Mouse (Mus musculus): ENCODE data around the gene Dapk3. TPM values are rescaled to one million over a fixed set of nuclear protein-coding genes. Genes with fewer than 3 reads are reported as not detected.

Dapk3 gene
- polyA plus RNA-seq, 1 experiment, result 72.8 TPM

DNA sequence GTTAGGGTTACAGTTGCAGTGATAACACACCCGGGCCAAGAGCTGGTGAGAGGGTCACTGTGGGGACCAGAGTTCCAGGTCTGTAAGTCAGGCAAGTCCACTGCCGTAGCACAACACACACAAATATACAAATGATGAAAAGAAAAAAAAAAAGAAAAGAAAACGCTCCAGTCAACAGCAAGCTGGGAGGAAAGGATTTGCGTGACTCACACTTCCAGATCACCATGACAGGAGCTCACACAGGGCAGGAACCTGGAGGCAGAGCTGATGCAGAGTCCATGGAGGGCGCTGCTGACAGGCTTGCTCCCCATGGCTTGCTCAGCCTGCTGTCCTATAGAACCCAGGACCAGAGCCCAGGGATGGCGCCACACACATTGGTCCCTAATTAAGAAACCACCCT, 51.4 kb downstream of the Dapk3 start:
- Histone ChIP-seq H3K79me2 (ENCODE audit: control insufficient read depth, insufficient read depth) (no peaks in the 10 kb centered on the region), H3K27me3 (ENCODE audit: control insufficient read depth, insufficient read depth, insufficient read length) (no peaks in the 10 kb centered on the region), H3ac (ENCODE audit: control insufficient read depth, insufficient read length, low read depth) (no peak overlapping the region), H3K36me3 (ENCODE audit: control insufficient read depth, insufficient read depth) (no peaks in the 10 kb centered on the region), H3K79me3 (ENCODE audit: low read depth) (no peaks in the 10 kb centered on the region), H3K4me3 (ENCODE audit: insufficient read depth, poor library complexity, severe bottlenecking) (no peak overlapping the region)
- TF ChIP-seq CTCF (IDR thresholded peaks at IDR 0.05; ENCODE audit: control insufficient read depth, insufficient read depth, insufficient read length) (no peak), FOSL1 (IDR thresholded peaks at IDR 0.05; ENCODE audit: insufficient read depth, low read length, poor library complexity, severe bottlenecking) (no peak), CEBPB (IDR thresholded peaks at IDR 0.05; ENCODE audit: low read depth) (no peak), USF1 (IDR thresholded peaks at IDR 0.05; ENCODE audit: low read depth) (no peak), MYOG (IDR thresholded peaks at IDR 0.05; ENCODE audit: control insufficient read depth, extremely low read depth, insufficient read length) (no peak), MAX (IDR thresholded peaks at IDR 0.05) (no peak), MYOD1 (IDR thresholded peaks at IDR 0.05; ENCODE audit: control insufficient read depth, insufficient read length, low read depth) (no peak)

- Histone ChIP-seq H3K36me3 (ENCODE audit: control insufficient read depth, insufficient read depth) (no peaks in the 10 kb centered on the region), H3K27me3 (ENCODE audit: control insufficient read depth, insufficient read depth, insufficient read length) (peaks cover 2% of the 10 kb centered on the region), H3K79me3 (ENCODE audit: low read depth) (no peaks in the 10 kb centered on the region), H3K79me2 (ENCODE audit: control insufficient read depth, insufficient read depth) (no peaks in the 10 kb centered on the region), H3ac (ENCODE audit: control insufficient read depth, insufficient read length, low read depth) (no peak overlapping the region), H3K4me3 (ENCODE audit: insufficient read depth, poor library complexity, severe bottlenecking) (no peak overlapping the region)
- no peak for TF ChIP-seq MAX (IDR thresholded peaks at IDR 0.05)
- no peak for TF ChIP-seq USF1 (IDR thresholded peaks at IDR 0.05; ENCODE audit: low read depth)
- no peak for TF ChIP-seq FOSL1 (IDR thresholded peaks at IDR 0.05; ENCODE audit: insufficient read depth, low read length, poor library complexity, severe bottlenecking)
- no peak for TF ChIP-seq MYOG (IDR thresholded peaks at IDR 0.05; ENCODE audit: control insufficient read depth, extremely low read depth, insufficient read length)
- no peak for TF ChIP-seq CEBPB (IDR thresholded peaks at IDR 0.05; ENCODE audit: low read depth)
- no peak for TF ChIP-seq MYOD1 (IDR thresholded peaks at IDR 0.05; ENCODE audit: control insufficient read depth, insufficient read length, low read depth)
- TF ChIP-seq CTCF (IDR thresholded peaks at IDR 0.05; ENCODE audit: control insufficient read depth, insufficient read depth, insufficient read length), result no peak
Observed at GRCm38 (mm10) chr10:81236471-81237268, 53.9 kb downstream of the Dapk3 start.

- H3K27me3 ChIP-seq (ENCODE audit: control insufficient read depth, insufficient read depth, insufficient read length), result peaks cover 20% of the 10 kb centered on the region
Observed at GRCm38 (mm10) chr10:81238618-81239017, 55.8 kb downstream of the Dapk3 start.

GRCm38 (mm10) chr10:81240876-81241275, 58.1 kb downstream of the Dapk3 start:
- Histone ChIP-seq H3K27me3 (ENCODE audit: control insufficient read depth, insufficient read depth, insufficient read length) (peaks cover 28% of the 10 kb centered on the region), H3K79me3 (ENCODE audit: low read depth) (no peaks in the 10 kb centered on the region), H3ac (ENCODE audit: control insufficient read depth, insufficient read length, low read depth) (no peak overlapping the region), H3K36me3 (ENCODE audit: control insufficient read depth, insufficient read depth) (no peaks in the 10 kb centered on the region), H3K4me3 (ENCODE audit: insufficient read depth, poor library complexity, severe bottlenecking) (no peak overlapping the region), H3K79me2 (ENCODE audit: control insufficient read depth, insufficient read depth) (no peaks in the 10 kb centered on the region)
- TF ChIP-seq USF1 (IDR thresholded peaks at IDR 0.05; ENCODE audit: low read depth) (no peak), CTCF (IDR thresholded peaks at IDR 0.05; ENCODE audit: control insufficient read depth, insufficient read depth, insufficient read length) (peak; percentile 54), FOSL1 (IDR thresholded peaks at IDR 0.05; ENCODE audit: insufficient read depth, low read length, poor library complexity, severe bottlenecking) (no peak)

More at GRCm38 (mm10) chr10:81238618-81239017, 55.8 kb downstream of the Dapk3 start:
- Histone ChIP-seq H3ac (ENCODE audit: control insufficient read depth, insufficient read length, low read depth) (no peak overlapping the region), H3K36me3 (ENCODE audit: control insufficient read depth, insufficient read depth) (no peaks in the 10 kb centered on the region), H3K79me3 (ENCODE audit: low read depth) (no peaks in the 10 kb centered on the region), H3K79me2 (ENCODE audit: control insufficient read depth, insufficient read depth) (no peaks in the 10 kb centered on the region), H3K4me3 (ENCODE audit: insufficient read depth, poor library complexity, severe bottlenecking) (no peak overlapping the region)
- TF ChIP-seq MYOG (IDR thresholded peaks at IDR 0.05; ENCODE audit: control insufficient read depth, extremely low read depth, insufficient read length), result no peak
- no peak for TF ChIP-seq MYOD1 (IDR thresholded peaks at IDR 0.05; ENCODE audit: control insufficient read depth, insufficient read length, low read depth)
- no peak for TF ChIP-seq FOSL1 (IDR thresholded peaks at IDR 0.05; ENCODE audit: insufficient read depth, low read length, poor library complexity, severe bottlenecking)
- no peak for TF ChIP-seq CTCF (IDR thresholded peaks at IDR 0.05; ENCODE audit: control insufficient read depth, insufficient read depth, insufficient read length)
- TF ChIP-seq MAX (IDR thresholded peaks at IDR 0.05), result no peak

DNA sequence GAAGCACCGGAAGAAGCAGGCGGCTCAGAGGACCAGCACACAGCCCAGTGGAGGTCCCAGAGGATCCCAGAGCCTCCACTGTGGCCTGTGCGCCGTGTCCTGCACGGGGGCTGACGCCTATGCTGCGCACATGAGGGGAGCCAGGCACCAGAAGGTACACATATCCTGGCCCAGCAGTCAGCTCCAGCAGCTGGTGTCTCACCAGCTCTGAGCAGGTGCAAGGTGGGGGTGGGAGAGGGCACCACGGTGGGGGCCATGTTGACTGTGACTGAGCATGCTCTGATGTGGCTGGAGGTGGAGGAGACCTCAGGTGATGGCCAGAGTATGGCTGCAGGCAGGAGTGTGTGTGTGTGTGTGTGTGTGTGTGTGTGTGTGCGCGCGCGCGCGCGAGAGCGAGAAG, 59.2 kb downstream of the Dapk3 start:
- H3K27me3 ChIP-seq (ENCODE audit: control insufficient read depth, insufficient read depth, insufficient read length), result peaks cover 31% of the 10 kb centered on the region
- H3K36me3 ChIP-seq (ENCODE audit: control insufficient read depth, insufficient read depth), result no peaks in the 10 kb centered on the region
- TF ChIP-seq USF1 (IDR thresholded peaks at IDR 0.05; ENCODE audit: low read depth), result no peak
- no peak for TF ChIP-seq CTCF (IDR thresholded peaks at IDR 0.05; ENCODE audit: control insufficient read depth, insufficient read depth, insufficient read length)
- TF ChIP-seq FOSL1 (IDR thresholded peaks at IDR 0.05; ENCODE audit: insufficient read depth, low read length, poor library complexity, severe bottlenecking), result no peak
- TF ChIP-seq MYOG (IDR thresholded peaks at IDR 0.05; ENCODE audit: control insufficient read depth, extremely low read depth, insufficient read length), result no peak
- H3K79me2 ChIP-seq (ENCODE audit: control insufficient read depth, insufficient read depth), result no peaks in the 10 kb centered on the region
- no peak overlapping the region for H3K4me3 ChIP-seq (ENCODE audit: insufficient read depth, poor library complexity, severe bottlenecking)
- no peaks in the 10 kb centered on the region for H3K79me3 ChIP-seq (ENCODE audit: low read depth)
- no peak overlapping the region for H3ac ChIP-seq (ENCODE audit: control insufficient read depth, insufficient read length, low read depth)

Other genes starting within 250 kb of the Dapk3 start
- 0.25 TPM for gene Gng7, start 168.1 kb upstream of the Dapk3 start, polyA plus RNA-seq (2012; fragmentation: generic; extraction: Trizol)
- 0.28 TPM for gene Diras1, start 157.3 kb upstream of the Dapk3 start, polyA plus RNA-seq (2012; fragmentation: generic; extraction: Trizol)
- 11.6 TPM for gene Slc39a3, start 145.6 kb upstream of the Dapk3 start, polyA plus RNA-seq (2012; fragmentation: generic; extraction: Trizol)
- gene Sgta, start 122.8 kb upstream of the Dapk3 start, polyA plus RNA-seq (2012; fragmentation: generic; extraction: Trizol), result 154 TPM
- gene Thop1, start 113.0 kb upstream of the Dapk3 start, polyA plus RNA-seq (2012; fragmentation: generic; extraction: Trizol), result 67.3 TPM
- gene Creb3l3, start 84.1 kb upstream of the Dapk3 start, polyA plus RNA-seq (2012; fragmentation: generic; extraction: Trizol), result 0.06 TPM
- gene Map2k2, start 77.1 kb upstream of the Dapk3 start, polyA plus RNA-seq (2012; fragmentation: generic; extraction: Trizol), result 92.2 TPM
- gene Zbtb7a, start 47.8 kb upstream of the Dapk3 start, polyA plus RNA-seq (2012; fragmentation: generic; extraction: Trizol), result 19.9 TPM
- 31.6 TPM for gene Pias4, start 15.1 kb upstream of the Dapk3 start, polyA plus RNA-seq (2012; fragmentation: generic; extraction: Trizol)
- gene Eef2, start 6.4 kb upstream of the Dapk3 start, polyA plus RNA-seq (2012; fragmentation: generic; extraction: Trizol), result 2,537 TPM
- 0.07 TPM for gene 4930442H23Rik, start 844 bp downstream of the Dapk3 start, polyA plus RNA-seq (2012; fragmentation: generic; extraction: Trizol)
- 0.18 TPM for gene Nmrk2, start 19.0 kb downstream of the Dapk3 start, polyA plus RNA-seq (2012; fragmentation: generic; extraction: Trizol)
- gene Atcay, start 47.8 kb downstream of the Dapk3 start, polyA plus RNA-seq (2012; fragmentation: generic; extraction: Trizol), result 0.26 TPM
- 0.19 TPM for gene Zfr2, start 50.1 kb downstream of the Dapk3 start, polyA plus RNA-seq (2012; fragmentation: generic; extraction: Trizol)
- gene Matk, start 69.9 kb downstream of the Dapk3 start, polyA plus RNA-seq (2012; fragmentation: generic; extraction: Trizol), result 0.98 TPM
- gene Mrpl54, start 83.9 kb downstream of the Dapk3 start, polyA plus RNA-seq (2012; fragmentation: generic; extraction: Trizol), result 174 TPM
- gene Apba3, start 84.0 kb downstream of the Dapk3 start, polyA plus RNA-seq (2012; fragmentation: generic; extraction: Trizol), result 103 TPM
- gene Tjp3, start 108.6 kb downstream of the Dapk3 start, polyA plus RNA-seq (2012; fragmentation: generic; extraction: Trizol), result not detected
- gene Pip5k1c, start 110.0 kb downstream of the Dapk3 start, polyA plus RNA-seq (2012; fragmentation: generic; extraction: Trizol), result 33.3 TPM
- 48.1 TPM for gene Cactin, start 138.1 kb downstream of the Dapk3 start, polyA plus RNA-seq (2012; fragmentation: generic; extraction: Trizol)
- 0.02 TPM for gene Tbxa2r, start 145.7 kb downstream of the Dapk3 start, polyA plus RNA-seq (2012; fragmentation: generic; extraction: Trizol)
- gene Gipc3, start 160.3 kb downstream of the Dapk3 start, polyA plus RNA-seq (2012; fragmentation: generic; extraction: Trizol), result 0.08 TPM
- gene Hmg20b, start 167.5 kb downstream of the Dapk3 start, polyA plus RNA-seq (2012; fragmentation: generic; extraction: Trizol), result 89.0 TPM
- gene Mfsd12, start 174.5 kb downstream of the Dapk3 start, polyA plus RNA-seq (2012; fragmentation: generic; extraction: Trizol), result 8.2 TPM
- gene 4930404N11Rik, start 182.8 kb downstream of the Dapk3 start, polyA plus RNA-seq (2012; fragmentation: generic; extraction: Trizol), result 0.51 TPM
- gene Fzr1, start 195.5 kb downstream of the Dapk3 start, polyA plus RNA-seq (2012; fragmentation: generic; extraction: Trizol), result 61.6 TPM
- 148 TPM for gene Dohh, start 201.4 kb downstream of the Dapk3 start, polyA plus RNA-seq (2012; fragmentation: generic; extraction: Trizol)
- gene Gm48551, start 201.5 kb downstream of the Dapk3 start, polyA plus RNA-seq (2012; fragmentation: generic; extraction: Trizol), result 1.7 TPM
- 0.20 TPM for gene Gm48552, start 206.0 kb downstream of the Dapk3 start, polyA plus RNA-seq (2012; fragmentation: generic; extraction: Trizol)
- 0.32 TPM for gene Smim24, start 210.0 kb downstream of the Dapk3 start, polyA plus RNA-seq (2012; fragmentation: generic; extraction: Trizol)